Mouse (Mus musculus): ENCODE measurements around the gene Trappc6b. TPM values are rescaled to one million over a fixed set of nuclear protein-coding genes. Genes with fewer than 3 reads are reported as not detected.
"Not testable (repeated sequence)": the region's sequence is repeated elsewhere in the genome, so short reads cannot be mapped to it uniquely, and the experiment has no call there.

Gene Trappc6b
- polyA plus RNA-seq, 1 experiment from 2014 or later, result 85.9 TPM

DNA sequence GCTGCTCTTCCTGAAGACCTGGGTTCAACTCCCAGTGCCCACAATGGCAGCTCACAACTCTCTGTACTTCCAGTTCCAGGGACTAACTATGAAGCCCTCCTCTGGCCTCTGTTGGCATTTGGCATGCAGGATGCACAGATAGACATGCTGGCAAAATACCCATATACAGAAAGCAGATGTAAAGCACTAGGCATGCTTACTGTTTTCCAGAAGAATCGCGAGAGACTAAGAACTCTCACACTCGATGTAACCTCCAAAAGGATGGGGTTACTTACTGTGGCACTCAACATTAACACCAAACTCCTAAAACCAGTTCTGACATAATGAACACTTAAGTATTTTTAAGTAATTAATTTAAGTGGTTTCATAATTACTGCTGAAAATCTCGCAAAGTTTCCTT lies 950 bp downstream of the Trappc6b start:
- no peak for ATAC-seq
- Histone ChIP-seq H3K9me3 (ENCODE audit: control insufficient read depth, low read length) (no peaks in the 10 kb centered on the region), H3K4me3 (ENCODE audit: low read length) (peak overlapping the region; percentile 85), H3K36me3 (ENCODE audit: control insufficient read depth, insufficient read depth, low read length) (peaks cover 11% of the 10 kb centered on the region; the same call in 1 of the 2 replicates), H3K4me1 (ENCODE audit: control insufficient read depth, insufficient read depth, low read length) (peaks cover 10% of the 10 kb centered on the region), H3K9ac (ENCODE audit: low read depth, low read length) (peak overlapping the region; percentile 98), H3K27me3 (replicated peaks; ENCODE audit: control insufficient read depth, insufficient read depth, low read length) (no peaks in the 10 kb centered on the region), H3K27ac (ENCODE audit: low read length) (peak overlapping the region; percentile 94; the same call in 1 of the 2 replicates), H3K4me2 (ENCODE audit: low read depth, low read length) (peak overlapping the region; percentile 71)
- 50% methylated on average over 4 of the region's 4 CpGs for WGBS

DNA sequence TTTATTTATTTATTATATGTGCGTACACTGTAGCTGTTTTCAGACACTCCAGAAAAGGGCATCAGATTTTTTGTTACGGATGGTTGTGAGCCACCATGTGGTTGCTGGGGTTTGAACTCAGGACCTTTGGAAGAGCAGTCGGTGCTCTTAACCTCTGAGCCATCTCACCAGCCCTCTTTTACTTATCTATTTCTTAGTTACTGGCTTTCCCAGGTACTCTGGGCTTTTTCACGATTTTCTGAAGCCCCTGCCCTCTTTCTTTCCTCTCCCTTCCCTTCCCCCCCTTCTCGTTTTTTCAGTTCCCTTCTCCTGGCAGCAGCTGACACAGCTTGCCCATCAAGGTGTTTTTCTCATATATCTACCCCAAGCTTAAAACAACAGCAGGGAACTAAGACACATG lies 3.0 kb downstream of the Trappc6b start:
- H3K9me3 ChIP-seq (ENCODE audit: control insufficient read depth, low read length); H3K4me2 ChIP-seq (ENCODE audit: low read depth, low read length); H3K27me3 ChIP-seq (replicated peaks; ENCODE audit: control insufficient read depth, insufficient read depth, low read length); H3K27ac ChIP-seq (ENCODE audit: low read length); ATAC-seq; H3K4me3 ChIP-seq (ENCODE audit: low read length); H3K9ac ChIP-seq (ENCODE audit: low read depth, low read length): not testable (repeated sequence)
- Histone ChIP-seq H3K4me1 (ENCODE audit: control insufficient read depth, insufficient read depth, low read length) (peaks cover 10% of the 10 kb centered on the region), H3K36me3 (ENCODE audit: control insufficient read depth, insufficient read depth, low read length) (peaks cover 11% of the 10 kb centered on the region; the same call in 1 of the 2 replicates)
- WGBS, result 89% methylated on average over 5 of the region's 5 CpGs

- no peak overlapping the region for H3K9ac ChIP-seq (ENCODE audit: low read depth, low read length)
- no peaks in the 10 kb centered on the region for H3K9me3 ChIP-seq (ENCODE audit: control insufficient read depth, low read length)
- ATAC-seq, result no peak
- H3K4me2 ChIP-seq (ENCODE audit: low read depth, low read length), result no peak overlapping the region
- WGBS, result 95% methylated on average over 11 of the region's 11 CpGs
- no peak overlapping the region for H3K27ac ChIP-seq (ENCODE audit: low read length)
- peaks cover 11% of the 10 kb centered on the region; the same call in 1 of the 2 replicates for H3K36me3 ChIP-seq (ENCODE audit: control insufficient read depth, insufficient read depth, low read length)
- H3K4me3 ChIP-seq (ENCODE audit: low read length), result no peak overlapping the region
- H3K27me3 ChIP-seq (replicated peaks; ENCODE audit: control insufficient read depth, insufficient read depth, low read length), result no peaks in the 10 kb centered on the region
- H3K4me1 ChIP-seq (ENCODE audit: control insufficient read depth, insufficient read depth, low read length), result peaks cover 10% of the 10 kb centered on the region
Observed at GRCm38 (mm10) chr12:59056222-59056621, 5.0 kb downstream of the Trappc6b start.

- H3K9me3 ChIP-seq (ENCODE audit: control insufficient read depth, low read length), result no peaks in the 10 kb centered on the region
- no peak for ATAC-seq
- no peak overlapping the region for H3K4me2 ChIP-seq (ENCODE audit: low read depth, low read length)
- no peak overlapping the region for H3K27ac ChIP-seq (ENCODE audit: low read length)
- no peak overlapping the region for H3K4me3 ChIP-seq (ENCODE audit: low read length)
- 77% methylated on average over 4 of the region's 4 CpGs for WGBS
- peaks cover 11% of the 10 kb centered on the region; the same call in 1 of the 2 replicates for H3K36me3 ChIP-seq (ENCODE audit: control insufficient read depth, insufficient read depth, low read length)
- no peak overlapping the region for H3K9ac ChIP-seq (ENCODE audit: low read depth, low read length)
- H3K27me3 ChIP-seq (replicated peaks; ENCODE audit: control insufficient read depth, insufficient read depth, low read length), result no peaks in the 10 kb centered on the region
- H3K4me1 ChIP-seq (ENCODE audit: control insufficient read depth, insufficient read depth, low read length), result peaks cover 10% of the 10 kb centered on the region
Observed at GRCm38 (mm10) chr12:59055196-59055850, 5.9 kb downstream of the Trappc6b start.

GRCm38 (mm10) chr12:59053976-59054375 lies 7.3 kb downstream of the Trappc6b start:
- Histone ChIP-seq H3K4me2 (ENCODE audit: low read depth, low read length) (no peak overlapping the region), H3K27me3 (replicated peaks; ENCODE audit: control insufficient read depth, insufficient read depth, low read length) (no peaks in the 10 kb centered on the region), H3K4me1 (ENCODE audit: control insufficient read depth, insufficient read depth, low read length) (no peaks in the 10 kb centered on the region), H3K4me3 (ENCODE audit: low read length) (no peak overlapping the region), H3K9me3 (ENCODE audit: control insufficient read depth, low read length) (no peaks in the 10 kb centered on the region), H3K27ac (ENCODE audit: low read length) (no peak overlapping the region), H3K36me3 (ENCODE audit: control insufficient read depth, insufficient read depth, low read length) (peaks cover 11% of the 10 kb centered on the region; the same call in 1 of the 2 replicates), H3K9ac (ENCODE audit: low read depth, low read length) (no peak overlapping the region)
- ATAC-seq, result no peak

GRCm38 (mm10) chr12:59053166-59053565 lies 8.1 kb downstream of the Trappc6b start:
- Histone ChIP-seq H3K9ac (ENCODE audit: low read depth, low read length) (no peak overlapping the region), H3K27ac (ENCODE audit: low read length) (no peak overlapping the region), H3K36me3 (ENCODE audit: control insufficient read depth, insufficient read depth, low read length) (peaks cover 11% of the 10 kb centered on the region; the same call in 1 of the 2 replicates), H3K4me3 (ENCODE audit: low read length) (no peak overlapping the region), H3K9me3 (ENCODE audit: control insufficient read depth, low read length) (no peaks in the 10 kb centered on the region), H3K27me3 (replicated peaks; ENCODE audit: control insufficient read depth, insufficient read depth, low read length) (no peaks in the 10 kb centered on the region), H3K4me1 (ENCODE audit: control insufficient read depth, insufficient read depth, low read length) (no peaks in the 10 kb centered on the region), H3K4me2 (ENCODE audit: low read depth, low read length) (no peak overlapping the region)
- ATAC-seq, result no peak
- WGBS, result 90% methylated on average over 5 of the region's 5 CpGs

DNA sequence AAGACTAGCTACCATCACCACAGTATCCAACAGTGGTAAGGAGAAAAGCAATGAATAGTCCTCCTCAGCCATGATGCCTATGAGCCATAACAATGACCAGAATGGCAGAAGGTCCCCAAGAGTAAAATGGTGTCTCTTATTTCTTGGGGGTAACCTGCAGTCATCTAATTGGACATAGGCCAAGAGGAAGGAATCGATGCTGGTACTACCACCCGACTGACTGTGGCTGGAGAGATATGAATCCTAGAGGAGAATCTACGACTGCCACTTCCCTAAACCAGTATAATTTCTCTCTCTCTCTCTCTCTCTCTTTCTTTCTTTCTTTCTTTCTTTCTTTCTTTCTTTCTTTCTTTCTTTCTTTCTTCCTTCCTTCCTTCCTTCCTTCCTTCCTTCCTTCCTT lies 8.8 kb downstream of the Trappc6b start:
- Histone ChIP-seq H3K4me3 (ENCODE audit: low read length) (no peak overlapping the region), H3K27me3 (replicated peaks; ENCODE audit: control insufficient read depth, insufficient read depth, low read length) (no peaks in the 10 kb centered on the region), H3K4me2 (ENCODE audit: low read depth, low read length) (no peak overlapping the region), H3K36me3 (ENCODE audit: control insufficient read depth, insufficient read depth, low read length) (peaks cover 6% of the 10 kb centered on the region; the same call in 1 of the 2 replicates), H3K9ac (ENCODE audit: low read depth, low read length) (no peak overlapping the region), H3K4me1 (ENCODE audit: control insufficient read depth, insufficient read depth, low read length) (no peaks in the 10 kb centered on the region), H3K27ac (ENCODE audit: low read length) (no peak overlapping the region), H3K9me3 (ENCODE audit: control insufficient read depth, low read length) (no peaks in the 10 kb centered on the region)
- ATAC-seq, result no peak
- WGBS, result 92% methylated on average over 3 of the region's 3 CpGs

DNA sequence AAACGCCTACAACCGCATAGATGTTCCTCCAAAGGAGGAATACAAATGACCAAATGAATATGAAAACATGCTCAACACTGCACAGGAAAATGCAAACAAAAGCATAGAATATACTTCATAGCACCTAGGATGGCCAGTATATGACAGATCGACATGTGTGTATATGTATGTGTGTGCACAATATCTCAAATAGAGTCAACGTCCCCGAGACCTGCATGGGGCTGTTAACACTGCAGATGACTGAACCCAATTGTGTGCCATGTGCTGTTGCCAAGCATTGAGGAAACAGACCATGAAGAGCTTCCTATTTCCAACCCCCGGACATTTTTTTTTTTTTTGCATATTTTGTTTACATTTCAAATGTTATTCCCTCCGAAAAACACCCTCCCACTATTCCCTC lies 20.4 kb downstream of the Trappc6b start:
- no peak overlapping the region for H3K4me2 ChIP-seq (ENCODE audit: low read depth, low read length)
- peaks cover 3% of the 10 kb centered on the region; the same call in 1 of the 2 replicates for H3K4me1 ChIP-seq (ENCODE audit: control insufficient read depth, insufficient read depth, low read length)
- WGBS, result 34% methylated on average over 7 of the region's 7 CpGs
- H3K36me3 ChIP-seq (ENCODE audit: control insufficient read depth, insufficient read depth, low read length), result peaks cover 9% of the 10 kb centered on the region
- ATAC-seq, result peak; percentile 23
- no peak overlapping the region for H3K9ac ChIP-seq (ENCODE audit: low read depth, low read length)
- no peak overlapping the region for H3K4me3 ChIP-seq (ENCODE audit: low read length)
- H3K9me3 ChIP-seq (ENCODE audit: control insufficient read depth, low read length), result no peaks in the 10 kb centered on the region
- no peaks in the 10 kb centered on the region for H3K27me3 ChIP-seq (replicated peaks; ENCODE audit: control insufficient read depth, insufficient read depth, low read length)
- peak overlapping the region; percentile 86; the same call in 1 of the 2 replicates for H3K27ac ChIP-seq (ENCODE audit: low read length)

GRCm38 (mm10) chr12:59039971-59040844 lies 21.1 kb downstream of the Trappc6b start:
- ATAC-seq, result peak; percentile 90
- Histone ChIP-seq H3K9ac (ENCODE audit: low read depth, low read length) (peak overlapping the region; percentile 43; the same call in 1 of the 2 replicates), H3K4me3 (ENCODE audit: low read length) (peak overlapping the region; percentile 18; the same call in 1 of the 2 replicates), H3K4me2 (ENCODE audit: low read depth, low read length) (peak overlapping the region; percentile 35; the same call in 1 of the 2 replicates), H3K36me3 (ENCODE audit: control insufficient read depth, insufficient read depth, low read length) (peaks cover 9% of the 10 kb centered on the region), H3K9me3 (ENCODE audit: control insufficient read depth, low read length) (no peaks in the 10 kb centered on the region), H3K4me1 (ENCODE audit: control insufficient read depth, insufficient read depth, low read length) (peaks cover 3% of the 10 kb centered on the region; the same call in 1 of the 2 replicates), H3K27me3 (replicated peaks; ENCODE audit: control insufficient read depth, insufficient read depth, low read length) (no peaks in the 10 kb centered on the region), H3K27ac (ENCODE audit: low read length) (peak overlapping the region; percentile 86)
- WGBS, result 10% methylated on average over 23 of the region's 23 CpGs

Measured in intestine, embryonic 16.5 days (tissue).